Mouse (Mus musculus) spleen, postnatal 4 days (tissue): ENCODE data around the gene Cdc37.

ENCODE experiments used
- DNase-seq, 2 experiments: peaks; one replicate each; pipeline ENCODE4 v3.0.0; 2022; ENCODE audit warnings: low spot score in 2 of 2

The Cdc37 gene

DNA sequence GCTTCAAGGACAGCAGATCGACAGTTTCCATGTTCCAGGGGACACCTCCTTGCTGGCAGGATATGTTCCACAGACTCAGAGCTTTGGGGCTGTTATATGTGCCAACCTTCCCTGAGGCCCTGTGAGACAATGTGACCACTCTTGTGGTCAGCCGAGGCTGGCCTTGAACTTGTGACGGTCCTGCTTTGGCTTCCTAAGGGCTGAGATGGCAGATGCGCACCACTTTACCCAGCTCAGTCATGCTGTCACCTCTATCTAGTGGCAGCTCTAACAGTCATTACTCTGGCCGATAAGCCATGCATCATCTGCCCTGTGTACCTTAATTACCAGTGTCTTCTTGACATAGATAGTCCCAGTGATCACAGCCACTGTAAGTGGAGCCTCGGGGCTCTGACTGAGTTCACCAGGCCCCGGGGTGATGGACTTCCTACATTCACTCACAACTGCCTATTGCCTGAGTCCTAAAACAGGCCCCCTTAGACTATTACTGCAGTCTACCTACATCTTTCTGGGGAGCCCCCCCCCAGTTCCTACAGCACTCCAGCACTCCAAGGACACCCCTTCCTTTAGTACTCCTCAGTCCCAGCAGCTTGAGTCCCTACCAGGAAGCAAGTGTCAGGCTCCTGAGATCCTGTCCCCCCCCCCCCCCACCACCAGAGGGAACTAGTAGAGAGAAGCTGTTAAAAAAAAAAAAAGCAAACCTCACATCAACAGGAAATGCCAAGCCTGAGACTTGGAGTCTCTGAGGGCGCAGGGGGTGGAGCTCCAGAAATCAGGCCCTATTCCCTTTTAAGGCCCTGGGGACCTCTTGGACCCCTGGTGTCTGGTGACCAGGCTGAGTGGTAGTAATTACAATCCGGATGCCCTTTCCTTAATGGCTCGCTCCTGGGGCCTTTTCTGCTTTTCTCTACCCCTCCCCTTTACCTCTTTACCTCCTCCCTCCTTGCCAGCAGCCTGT is 17.6 kb upstream of the Cdc37 start:
- no peak for DNase-seq

DNA sequence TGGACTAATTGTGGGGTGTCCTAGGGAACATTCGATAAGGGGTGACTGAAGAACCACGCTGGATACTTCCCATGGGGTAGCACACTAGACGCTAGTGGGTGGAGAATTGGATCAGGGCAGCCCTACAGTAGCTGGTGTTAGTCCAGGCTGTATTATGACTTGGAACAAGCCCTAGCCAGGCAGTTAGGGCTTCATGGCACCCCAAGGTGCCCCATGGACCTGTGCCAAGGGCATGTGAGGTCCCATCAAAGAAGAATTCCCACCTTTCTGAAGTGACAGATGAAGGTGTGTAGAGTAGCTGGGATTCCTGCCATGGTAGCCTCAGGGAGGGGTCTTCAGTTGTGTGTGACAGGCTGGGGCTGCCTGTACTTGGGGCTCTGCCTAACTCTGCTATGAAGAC is 16.7 kb upstream of the Cdc37 start:
- no peak for DNase-seq

DNA sequence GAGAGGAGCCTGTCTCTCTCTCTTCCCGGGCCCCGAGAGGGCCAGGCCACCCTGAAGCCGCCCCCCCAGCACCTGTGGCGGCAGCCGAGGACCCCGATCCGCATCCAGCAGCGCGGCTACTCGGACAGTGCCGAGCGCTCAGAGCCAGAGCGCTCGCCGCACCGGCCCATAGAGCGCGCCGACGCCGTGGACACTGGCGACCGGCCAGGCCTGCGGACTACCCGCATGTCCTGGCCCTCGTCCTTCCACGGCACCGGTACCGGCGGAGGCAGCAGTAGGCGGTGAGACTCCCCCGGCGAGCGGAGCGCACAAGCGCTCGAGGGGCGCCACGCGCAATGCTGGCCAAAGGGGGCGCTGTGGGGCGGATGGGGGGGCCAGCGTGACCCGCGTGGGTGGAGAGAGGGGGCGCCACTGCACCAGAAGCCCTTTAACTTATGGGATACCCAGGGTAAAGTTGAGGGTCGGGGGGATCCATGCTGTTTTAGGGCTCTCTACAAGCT is 16.2 kb upstream of the Cdc37 start:
- peak; percentile 53 to 88 for DNase-seq

DNA sequence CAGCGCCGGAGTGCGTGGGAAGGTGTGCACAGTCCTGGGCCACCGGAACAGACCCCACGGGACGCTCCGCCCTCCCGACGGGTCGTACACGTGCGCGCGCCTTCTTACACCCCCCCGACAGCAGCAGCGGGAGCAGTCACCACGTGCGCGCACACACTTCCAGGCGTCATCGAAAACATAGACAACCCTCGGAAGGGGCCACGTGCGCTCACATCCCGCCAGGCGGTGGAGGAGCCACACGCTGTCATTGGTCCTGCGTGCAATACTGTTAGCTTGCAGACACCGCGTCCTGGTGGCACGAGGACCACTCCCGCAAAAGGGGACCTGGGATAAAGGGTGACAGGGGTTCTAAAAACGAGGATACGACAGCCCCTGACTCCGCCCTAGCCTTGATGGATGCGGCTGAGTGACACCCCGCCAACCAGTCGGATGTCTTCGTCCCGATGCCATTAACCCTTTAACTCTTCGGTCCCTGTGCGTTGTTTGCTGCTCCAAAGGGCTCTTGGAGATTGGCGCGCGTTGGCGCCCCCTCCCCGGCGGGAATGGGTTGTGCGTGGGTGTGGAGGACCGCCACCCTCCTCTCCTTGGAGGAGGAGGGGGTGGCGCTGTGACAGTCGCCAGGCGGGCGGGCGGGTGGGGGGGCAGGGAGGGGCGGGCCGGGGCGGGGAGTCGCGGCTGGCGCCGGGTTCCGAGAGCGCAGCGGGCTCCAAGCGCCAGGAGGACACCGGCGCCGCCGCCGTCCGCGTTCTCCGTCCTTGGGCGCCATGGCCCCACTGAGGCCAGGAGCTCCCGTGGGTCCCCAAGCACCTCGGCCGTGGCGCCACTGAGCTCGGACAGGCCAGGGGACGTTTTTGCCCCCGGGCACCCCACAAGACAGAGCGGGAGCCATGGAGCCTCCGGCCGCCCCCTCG is 15.5 kb upstream of the Cdc37 start, which contains the start of gene Pde4a:
Pde4a (plus strand) TSS at position 674 of the 911 bp plus-strand sequence.
- DNase-seq = no peak

DNA sequence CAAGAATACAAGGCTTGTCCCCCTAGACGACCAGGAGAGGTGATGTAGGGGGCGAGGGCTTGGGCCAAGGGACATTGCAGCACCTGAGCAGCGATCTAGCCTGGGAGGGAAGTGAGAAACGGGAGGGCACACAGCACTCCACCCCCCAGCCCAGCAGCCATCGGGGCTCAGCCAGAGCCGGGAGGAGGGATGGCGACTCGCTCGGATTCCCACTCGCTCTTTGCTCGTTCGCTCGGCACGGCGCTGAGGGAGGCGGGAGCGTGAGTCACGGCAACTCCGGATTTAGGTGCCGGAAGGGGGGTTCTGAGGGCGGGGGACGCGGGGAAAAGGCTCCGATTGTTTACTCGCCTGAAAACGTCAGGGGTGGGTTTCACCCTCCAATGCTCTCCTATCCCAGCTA is 14.3 kb upstream of the Cdc37 start:
- no peak for DNase-seq

DNA sequence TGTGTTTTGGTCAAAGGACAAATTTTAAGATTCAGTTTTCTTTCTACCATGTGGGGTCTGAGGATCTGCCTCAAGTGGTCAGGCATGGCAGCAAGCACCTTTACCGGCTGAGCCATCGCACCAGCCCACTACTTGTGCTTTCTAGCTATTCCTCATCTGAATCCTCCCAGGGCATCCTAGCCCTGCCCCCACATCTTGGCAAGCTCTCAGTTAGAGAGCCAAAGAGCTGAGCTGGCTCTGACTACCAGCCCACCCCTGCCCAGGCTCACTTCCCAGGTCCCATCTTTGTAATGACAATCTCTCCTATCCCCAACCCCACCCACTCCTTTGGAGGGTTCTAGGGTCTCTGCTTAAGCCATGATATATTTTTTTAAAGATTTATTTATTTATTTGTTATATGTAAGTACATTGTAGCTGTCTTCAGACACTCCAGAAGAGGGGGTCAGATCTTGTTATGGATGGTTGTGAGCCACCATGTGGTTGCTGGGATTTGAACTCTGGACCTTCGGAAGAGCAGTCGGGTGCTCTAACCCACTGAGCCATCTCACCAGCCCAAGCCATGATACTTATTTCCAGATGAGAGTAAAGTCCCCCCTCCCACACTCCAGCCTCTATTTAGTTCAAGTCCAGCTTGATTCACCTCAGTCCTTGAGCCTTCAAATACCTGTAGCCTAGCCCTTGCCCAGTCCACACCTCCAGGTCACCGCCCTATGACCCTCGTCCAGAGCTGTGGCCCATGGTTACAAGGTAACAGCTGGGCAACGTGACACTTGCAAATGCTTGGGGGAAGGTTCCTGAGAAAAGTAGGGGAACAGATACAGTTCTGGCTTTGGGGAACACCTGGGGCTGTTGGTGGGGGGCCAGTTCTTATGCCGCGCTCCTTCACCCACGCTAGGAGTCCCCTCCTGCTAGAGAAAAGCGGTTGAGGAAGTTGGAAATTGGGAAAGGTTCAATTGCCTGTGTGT is 13.6 kb upstream of the Cdc37 start:
- DNase-seq = no peak

DNA sequence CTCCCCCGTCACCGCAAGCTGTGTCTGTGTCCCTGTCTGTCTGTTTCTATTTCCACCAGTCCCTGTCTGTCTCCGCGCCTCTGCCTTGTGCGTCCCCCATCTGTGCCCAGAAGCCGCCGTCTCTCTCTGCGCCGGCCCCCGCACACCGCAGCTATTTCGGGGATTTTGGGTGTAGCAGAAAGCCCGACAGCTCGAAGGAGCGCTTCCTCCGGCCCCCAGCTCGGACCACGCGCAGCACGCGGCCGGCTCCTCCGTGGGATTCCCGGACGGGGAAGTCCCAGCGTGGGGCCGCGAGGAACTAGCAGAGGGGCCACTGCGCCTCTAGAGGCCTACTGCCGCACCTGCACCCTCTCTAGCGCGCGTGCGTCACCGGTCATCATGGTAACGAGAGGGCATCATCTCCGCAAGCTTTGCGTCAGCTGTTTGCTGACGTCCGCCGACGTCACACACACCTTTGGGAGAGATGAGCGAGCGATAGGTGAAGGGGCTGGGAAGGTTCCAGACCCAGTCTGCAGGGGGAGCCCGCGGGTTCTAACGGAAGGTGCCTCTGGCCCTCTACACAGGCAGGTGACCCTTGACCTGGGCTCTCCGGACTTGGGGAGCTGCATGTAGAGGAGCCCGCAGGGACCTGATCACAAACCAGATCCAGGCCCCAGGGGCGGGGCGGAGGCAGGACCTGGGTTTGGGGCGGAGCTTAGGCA is 11.6 kb upstream of the Cdc37 start:
- peak; percentile 82 to 94 for DNase-seq

DNA sequence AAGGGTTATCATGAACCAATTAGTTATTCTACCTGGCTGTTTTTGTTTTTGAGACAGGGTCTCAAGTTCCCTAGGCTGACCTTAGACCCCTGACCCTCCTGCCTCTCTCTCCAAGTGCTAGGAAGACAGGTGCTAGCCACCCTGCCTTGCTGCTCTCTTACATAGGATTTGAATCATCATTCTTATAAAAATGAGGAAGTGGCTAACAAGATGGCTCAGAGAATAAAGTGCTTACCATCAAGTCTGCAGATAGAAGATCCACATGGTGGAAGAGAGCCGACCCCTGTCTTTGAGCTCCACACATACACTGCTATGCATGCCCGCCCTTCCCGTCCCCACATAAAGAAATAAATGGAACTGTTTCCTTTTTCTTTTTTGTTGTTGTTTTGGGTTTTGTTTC is 5.0 kb upstream of the Cdc37 start:
- DNase-seq = no peak

DNA sequence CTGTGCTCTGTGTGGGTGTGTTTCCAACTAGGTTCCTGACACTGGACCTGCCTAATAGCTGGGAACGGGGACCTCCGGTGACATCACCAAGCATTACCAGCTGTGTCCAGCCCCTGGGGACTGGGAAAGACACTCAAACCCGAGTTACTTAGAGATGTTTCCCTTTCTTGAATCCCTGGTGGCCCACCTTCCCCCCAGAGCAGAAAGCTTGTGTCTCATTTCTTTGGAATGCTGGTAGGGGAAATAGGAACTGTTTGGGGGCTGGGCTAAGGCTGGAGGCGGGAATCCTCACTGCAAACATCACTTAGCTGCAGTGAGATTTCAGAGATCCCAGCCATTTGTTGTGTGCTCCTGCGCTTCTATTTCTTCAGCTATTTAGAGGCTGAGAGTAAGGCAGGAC is 4.1 kb upstream of the Cdc37 start:
- no peak for DNase-seq

DNA sequence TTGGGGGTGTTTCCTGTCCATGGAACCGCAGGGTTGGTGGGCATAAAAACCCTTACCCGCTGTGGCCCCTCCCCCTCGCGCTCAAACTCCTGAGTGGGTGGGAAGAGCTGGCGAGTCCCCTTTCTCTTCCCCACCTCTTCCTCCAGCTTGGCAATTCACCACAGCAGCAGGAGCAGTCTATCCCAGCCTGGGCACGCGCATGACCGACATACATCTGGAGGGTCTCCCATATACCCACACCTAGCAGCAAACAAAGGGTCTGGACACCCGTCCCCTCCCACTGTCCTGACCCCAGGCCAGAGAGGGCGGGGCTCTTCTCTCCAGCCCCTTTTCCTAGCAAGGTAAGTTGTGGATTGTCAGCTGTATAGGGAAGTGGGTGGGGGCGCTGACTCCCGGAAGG is 3.5 kb upstream of the Cdc37 start:
- DNase-seq = no peak

DNA sequence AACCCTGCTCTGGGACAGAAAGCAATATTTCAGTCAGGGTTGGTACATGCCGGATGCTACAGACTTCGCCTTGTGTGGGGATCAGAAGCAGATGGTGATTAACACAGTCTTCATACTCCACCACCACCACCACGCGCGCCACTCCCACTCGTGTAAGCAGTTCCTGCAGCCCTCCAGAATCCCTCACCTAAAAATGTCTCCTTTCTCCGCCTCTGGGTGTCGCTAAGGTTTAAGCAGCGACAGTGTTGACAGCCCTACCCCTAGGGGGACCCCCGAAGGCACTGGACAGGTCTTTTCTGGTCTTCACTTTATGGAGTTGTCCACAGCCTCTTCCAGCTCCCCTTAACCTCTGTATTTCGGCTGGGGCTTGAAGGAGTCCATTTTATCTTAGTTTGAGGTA is 2.9 kb upstream of the Cdc37 start:
- DNase-seq = peak in 1 of 2 experiments; percentile 48

DNA sequence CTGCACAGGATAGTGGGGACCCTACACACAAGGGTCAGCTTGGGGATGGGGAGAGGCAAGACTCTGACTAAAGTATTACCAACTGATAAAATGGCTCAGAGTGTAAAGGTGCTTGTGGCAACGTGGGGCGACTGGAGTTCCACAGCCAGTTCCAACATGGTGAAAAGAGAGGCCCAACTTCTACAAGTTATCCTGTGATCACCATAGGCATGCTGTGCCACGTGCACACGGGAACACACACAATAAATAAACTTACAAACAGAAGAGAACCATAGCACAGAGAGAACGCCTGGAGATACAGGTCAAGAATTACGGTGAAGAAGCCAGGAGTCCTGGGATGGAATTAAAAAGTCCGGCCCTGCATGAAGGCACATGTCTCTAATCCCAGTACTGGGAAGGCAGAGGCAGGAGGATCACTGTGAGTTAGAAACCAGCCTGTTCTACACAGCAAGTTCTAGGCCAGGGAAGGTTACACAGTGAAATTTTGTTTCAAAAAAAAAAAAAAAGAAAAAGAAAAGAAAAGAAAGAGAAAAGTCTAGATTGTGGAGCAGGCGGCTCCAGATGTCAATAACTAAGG is 617 bp downstream of the Cdc37 start:
- DNase-seq = no peak

DNA sequence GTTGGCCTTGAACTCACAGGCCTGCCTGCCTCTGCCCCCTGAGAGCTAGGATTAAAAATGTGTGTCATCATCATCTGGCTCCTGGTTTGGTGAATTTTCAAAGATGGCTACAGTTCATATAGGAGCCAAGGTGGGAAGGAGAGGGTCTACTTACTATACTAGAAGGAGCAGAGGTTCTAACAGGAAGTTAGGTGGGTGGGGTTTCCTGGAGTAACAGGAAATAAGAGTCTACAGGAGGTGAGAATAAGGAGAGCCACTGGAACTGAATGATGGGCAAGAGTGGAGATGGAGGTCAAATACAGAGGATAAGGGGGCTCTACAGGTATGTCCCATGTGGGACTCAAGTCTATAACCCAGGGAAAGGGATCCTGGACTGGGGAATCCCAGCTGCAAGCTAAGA is 1.4 kb downstream of the Cdc37 start:
- no peak for DNase-seq

DNA sequence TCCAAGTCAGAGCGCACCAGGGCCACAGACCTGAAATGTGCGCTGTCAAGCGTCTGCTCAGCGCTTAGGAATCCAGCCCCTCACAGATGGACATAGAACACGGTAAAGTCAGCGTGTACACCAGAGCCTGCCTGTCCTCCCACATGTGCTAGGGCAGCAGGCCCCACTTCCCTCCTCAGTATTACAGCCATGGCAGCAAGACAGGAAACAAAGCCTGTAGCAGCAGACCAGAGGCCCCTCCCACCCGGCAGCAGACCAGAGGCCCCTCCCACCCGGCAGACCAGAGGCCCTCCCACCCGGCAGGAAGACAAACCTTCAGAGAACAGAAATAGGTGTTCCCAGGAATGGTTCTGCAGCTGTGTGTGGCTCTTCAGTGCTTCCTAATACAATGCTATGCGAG is 3.1 kb downstream of the Cdc37 start:
- peak in 1 of 2 experiments; percentile 57 for DNase-seq

DNA sequence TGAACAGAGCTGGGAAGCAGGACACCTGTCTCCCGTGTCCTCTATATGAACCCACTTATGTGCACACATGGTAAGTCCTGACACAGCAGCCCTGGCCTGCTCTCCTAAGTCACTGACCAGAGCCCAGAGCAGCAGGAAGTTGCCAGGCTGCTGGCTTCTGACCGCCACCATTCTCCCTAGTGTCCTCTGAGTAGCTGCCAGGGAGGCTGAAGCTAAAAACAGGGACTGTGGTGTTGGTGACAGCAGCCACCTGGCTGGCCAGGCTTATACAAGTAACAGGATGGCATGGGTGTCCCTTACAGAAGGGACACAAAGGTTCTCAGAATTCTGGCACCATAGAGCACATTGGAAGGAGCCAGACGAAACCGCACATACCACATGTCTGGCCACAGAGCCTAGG is 4.4 kb downstream of the Cdc37 start:
- no peak for DNase-seq

DNA sequence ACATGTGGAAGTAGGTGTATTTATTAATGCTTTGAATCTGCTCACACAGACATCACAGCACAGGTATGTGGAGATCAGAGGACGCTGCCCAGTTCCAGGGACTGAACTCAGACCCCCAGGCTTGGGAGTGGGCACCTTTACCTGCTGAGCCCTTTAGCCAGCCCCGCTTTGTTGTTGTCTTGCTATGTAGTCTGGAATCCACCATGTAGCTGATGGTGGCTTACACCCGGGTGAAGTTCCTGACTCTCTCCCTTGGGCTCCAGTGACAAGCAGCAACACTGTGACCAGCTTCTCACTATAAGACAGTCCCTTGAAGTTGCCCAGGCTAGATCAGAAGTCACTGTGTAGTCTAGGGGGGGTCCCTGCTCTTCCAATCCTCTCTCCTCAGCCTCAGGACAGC is 5.4 kb downstream of the Cdc37 start:
- no peak for DNase-seq

DNA sequence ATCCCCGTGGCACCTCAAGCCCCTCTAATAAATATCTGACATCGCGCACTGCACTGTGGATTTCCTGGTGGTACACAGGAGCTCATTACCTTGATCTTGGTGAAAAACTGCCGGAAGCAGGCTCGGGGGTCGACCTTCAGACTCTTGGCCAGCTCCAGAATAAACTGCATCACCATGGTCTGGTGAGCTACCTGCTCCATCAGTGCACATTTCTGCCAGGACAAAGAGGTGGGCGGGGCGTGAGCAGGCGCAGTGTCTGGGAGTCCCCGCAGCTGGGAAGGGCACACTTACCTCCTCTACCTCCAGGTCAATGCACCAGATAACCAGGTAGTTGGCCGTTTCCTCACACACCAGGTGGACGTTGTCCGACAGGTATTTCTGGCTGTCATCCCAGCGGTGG is 7.9 kb downstream of the Cdc37 start:
- no peak for DNase-seq

DNA sequence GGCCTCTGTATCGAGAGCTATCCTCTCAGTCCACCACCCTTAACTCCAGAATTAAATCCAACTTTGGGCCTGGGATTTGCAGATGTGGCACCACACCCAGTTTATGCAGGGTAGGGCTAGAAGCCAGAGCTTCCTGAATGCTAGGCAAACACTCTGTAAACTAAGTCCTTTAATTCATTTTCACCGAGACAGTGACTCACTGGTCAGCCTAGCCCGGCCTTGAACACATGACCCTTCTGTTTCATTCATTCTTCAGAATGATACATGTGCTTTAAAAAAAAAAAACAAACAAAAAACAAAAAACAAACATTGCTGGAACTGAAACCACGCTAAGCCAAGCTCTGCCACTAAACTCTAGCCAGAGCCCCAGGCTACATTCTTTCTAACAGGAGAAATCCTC is 11.4 kb downstream of the Cdc37 start:
- DNase-seq = no peak

DNA sequence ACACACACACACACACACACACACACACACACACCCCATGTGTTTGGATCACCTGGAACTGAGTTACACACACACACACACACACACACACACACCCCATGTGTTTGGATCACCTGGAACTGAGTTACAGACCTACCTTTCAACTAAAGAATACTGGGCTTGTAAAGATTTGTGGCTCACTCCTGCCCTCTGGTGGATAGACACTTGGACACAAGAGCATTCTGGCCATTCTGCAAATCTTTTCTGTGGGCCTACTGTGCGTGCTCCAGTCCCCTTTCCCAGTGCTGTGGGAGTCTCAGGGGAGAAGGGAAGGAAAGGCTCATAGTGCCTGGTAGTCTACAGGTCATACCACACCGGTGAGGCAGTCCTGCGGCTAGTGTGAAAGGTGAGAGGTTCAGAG is 12.6 kb downstream of the Cdc37 start:
- DNase-seq = peak; percentile 71 to 85

DNA sequence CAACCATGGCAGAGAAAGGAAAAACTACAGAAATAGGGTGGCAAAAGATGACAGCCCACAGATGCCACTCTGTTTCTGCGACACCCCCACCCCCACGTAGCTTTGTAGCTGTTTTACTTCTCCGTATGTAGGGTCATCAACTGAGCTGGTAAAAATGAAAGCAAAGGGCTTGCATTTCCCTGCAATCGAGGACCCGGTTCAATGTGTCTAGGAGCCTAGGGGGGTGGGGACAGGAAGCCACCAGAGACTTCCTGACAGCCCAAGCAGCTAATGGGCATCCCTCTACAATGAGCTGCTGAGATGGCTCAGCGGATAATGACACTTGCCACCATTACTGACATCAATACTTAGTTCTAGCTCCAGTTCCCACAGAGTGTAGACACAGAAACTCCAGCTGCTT is 13.4 kb downstream of the Cdc37 start:
- no peak for DNase-seq
